Mouse (Mus musculus): ENCODE measurements around the gene Clip1.

The Clip1 gene

DNA sequence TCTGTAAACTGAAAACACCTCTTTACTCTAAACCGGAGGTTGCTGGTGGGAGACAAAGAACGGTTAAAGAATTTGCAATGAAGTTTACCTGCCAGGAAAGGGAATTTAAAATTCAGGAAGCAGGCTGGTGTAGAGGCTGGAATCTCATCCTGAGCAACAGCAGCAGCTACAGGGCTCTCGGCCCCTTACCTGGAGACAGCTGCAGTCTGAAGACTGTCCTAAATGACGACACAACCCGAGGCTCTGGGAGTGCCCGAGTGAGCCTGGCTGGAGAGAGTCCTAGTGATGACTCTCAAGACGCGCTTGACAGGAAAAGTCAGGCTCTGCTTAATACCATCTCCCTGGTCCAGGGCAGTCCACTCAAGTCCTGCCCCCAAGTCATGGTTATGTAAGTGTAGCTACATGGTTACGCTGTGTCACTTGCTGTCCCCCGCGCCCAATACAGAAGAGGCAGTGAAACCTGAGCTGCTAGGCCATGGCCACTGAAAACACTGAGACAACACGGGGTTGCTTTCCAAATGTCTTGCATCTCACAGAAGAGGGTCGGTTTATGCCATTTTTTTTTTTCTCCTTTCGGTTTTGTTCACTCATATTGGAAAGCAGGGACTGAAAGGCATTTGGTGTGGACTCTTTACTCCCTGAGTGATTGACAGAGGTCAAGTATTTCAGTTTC, 13.5 kb downstream of the Clip1 start:
- DNase-seq (ENCODE audit: low read depth) = no peak

DNA sequence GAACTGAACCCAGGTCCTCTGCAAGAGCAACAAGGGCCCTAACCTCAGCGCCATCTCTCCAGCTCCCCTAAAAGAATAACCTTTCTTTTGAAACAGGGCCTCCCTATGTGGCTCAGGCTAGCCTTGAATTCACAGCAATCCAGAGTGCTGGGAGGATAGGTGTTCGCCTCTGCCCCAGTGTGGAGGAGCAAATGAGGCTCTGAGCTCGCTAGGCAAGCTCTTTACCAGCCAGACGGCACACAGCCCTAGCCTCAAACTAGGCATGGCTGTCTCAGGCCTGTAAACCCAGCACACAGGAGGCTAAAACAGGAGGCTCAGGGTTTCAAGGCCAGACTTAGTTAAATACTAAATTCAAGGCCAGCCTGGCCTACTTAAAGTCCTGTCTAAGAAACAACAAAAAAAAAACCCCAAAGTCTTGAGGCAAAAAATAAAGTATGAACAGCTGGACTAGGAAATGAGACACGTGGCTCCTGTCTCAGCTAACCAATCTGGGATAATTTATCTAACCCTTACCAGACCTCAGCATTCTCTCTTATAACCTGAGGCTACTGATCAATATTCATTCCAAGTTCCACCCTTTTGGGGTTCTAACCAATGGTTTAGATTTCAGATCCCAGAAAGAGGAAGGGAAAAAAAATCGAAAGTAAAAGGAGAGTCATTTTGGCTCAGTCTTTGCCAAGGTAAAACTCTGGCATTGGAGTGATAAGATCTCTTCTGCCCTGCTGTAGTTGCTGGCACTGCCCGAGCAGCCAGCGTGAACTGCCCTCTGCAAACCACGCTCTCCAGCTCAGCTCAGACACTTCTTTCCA, 14.2 kb downstream of the Clip1 start:
- DNase-seq (ENCODE audit: low read depth) = no peak

DNA sequence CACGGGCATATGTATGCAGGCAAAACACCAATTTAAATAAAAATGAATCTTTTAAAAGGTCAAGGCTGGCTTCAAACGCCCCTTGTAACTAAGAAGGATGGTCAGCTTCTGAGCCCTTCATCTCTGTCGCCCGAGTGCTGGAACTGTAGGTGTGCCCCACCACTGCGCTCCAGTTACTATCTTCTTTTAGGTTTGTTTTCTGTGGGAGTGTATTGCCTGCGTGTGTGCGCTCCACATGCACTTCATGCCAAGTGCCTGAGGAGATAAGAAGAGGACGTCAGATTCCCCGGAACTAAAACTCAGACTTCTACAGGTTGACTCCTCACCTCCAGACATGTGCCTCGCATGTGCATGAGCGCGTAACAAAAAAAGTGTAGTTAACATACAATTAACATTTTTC, 16.5 kb downstream of the Clip1 start:
- no peak for DNase-seq (ENCODE audit: low read depth)

DNA sequence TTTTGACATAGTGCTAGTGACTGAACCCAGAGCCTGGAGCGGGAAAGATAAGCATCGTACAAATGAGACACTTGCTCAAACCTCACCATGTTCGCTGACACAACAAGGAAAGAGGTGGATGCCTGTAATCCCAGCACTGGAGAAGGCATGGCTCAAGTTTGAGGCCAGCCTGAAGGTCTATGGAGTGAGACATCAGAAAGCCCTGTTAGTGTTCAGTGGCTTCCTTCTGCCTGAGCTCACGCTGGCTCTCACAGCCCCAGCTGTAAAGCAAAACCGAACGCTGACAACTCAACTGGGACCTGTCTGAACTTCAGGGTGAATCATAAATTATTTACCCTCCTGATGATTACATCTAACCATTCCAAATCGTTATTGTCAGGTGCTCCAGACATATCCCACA, 18.5 kb downstream of the Clip1 start:
- no peak for DNase-seq (ENCODE audit: low read depth)

DNA sequence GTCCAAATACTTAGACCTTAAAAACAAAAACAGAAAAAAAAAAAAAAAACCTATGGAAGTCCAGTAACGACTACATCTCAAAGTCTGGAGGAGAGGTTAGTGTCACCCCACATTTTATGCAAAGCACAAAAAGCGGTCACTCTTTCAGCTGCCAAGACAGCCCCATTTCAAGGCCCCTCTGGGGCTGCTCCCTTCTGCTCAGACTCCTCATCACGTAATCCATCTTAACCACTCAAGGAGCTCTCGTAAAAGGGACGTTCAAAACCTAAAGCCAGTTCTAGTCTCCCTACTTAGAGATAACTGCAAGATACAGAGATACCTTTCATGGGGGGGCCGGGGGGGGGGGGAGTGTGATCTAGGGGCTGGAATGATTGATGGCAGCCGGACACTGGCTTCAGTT, 20.1 kb downstream of the Clip1 start:
- DNase-seq (ENCODE audit: low read depth) = no peak

DNA sequence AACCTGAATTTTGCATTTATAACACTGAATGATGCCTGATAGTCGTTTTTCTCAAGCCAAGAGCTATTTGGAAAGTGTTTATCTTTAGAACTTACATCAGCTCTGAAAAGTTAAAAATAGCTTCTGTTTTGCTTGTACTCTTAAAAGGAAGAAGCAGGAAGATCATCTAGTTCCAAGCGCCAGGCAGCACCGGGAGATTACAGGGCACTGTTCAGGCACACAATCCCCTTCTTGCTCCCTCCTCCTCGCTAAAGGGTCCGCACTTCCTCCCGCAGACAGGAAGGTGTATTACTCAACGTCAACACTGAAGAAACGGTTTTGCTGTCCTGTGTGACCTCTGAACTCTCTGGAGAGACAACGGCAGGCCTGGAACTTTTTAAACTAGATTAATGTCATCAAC, 22.4 kb downstream of the Clip1 start:
- DNase-seq (ENCODE audit: low read depth) = no peak

DNA sequence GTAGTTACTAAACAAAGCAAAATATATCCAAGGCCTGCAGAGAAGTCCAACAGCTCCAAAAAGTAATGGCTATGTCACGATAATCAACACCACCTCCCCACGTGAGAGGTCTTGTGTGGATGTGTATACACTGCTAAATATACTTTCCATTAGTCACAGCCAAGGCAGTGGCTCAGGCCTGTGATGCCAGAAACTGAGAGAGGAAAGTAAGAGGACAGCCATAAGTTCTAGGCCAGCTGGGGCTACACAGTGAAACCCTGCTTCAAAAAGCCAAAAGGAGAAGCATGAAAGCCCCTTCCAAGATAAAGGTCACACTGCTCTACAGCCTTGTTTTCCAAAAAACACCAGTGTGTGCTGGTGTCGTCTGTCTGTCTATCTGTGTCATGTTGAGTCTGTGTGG, 22.8 kb downstream of the Clip1 start:
- DNase-seq (ENCODE audit: low read depth) = no peak

DNA sequence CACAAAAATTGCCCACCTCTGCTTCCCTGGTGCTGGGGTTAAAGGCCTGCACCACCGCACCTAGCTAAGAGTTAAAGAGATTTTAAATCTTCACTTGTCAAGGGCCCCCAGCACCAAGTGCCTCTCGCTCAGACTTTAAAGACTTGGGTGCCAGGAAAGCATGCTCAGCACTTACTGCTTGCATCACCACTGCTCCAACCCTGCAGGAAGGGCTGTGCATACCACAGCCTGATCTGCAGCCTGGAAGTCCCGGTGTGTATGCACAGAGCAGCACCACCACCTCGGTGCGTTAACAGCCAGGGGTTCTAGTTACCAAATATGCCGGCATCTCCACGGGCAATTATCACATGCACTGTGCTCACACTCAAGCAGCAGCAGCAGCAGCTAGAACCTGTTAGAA, 26.8 kb downstream of the Clip1 start:
- no peak for DNase-seq (ENCODE audit: low read depth)

DNA sequence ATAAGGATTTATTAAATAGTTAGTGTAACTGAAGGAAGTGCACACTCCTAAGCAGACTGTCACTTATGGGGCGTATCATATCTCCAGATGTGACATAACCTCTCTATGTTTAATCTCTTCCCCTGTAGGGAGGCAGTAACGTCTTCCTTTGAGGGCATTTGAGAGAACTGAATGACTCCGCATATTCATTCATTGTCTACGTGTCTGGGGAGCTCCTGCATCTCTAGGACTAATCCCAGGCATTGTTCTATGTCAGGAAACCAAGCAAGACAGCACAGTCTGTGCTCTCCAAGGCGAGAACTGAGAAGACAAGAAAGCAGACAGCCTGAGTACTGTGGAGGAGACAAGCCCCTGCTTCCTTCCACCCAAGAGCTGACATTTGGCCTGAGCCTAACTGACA, 29.5 kb downstream of the Clip1 start:
- DNase-seq (ENCODE audit: low read depth) = no peak

DNA sequence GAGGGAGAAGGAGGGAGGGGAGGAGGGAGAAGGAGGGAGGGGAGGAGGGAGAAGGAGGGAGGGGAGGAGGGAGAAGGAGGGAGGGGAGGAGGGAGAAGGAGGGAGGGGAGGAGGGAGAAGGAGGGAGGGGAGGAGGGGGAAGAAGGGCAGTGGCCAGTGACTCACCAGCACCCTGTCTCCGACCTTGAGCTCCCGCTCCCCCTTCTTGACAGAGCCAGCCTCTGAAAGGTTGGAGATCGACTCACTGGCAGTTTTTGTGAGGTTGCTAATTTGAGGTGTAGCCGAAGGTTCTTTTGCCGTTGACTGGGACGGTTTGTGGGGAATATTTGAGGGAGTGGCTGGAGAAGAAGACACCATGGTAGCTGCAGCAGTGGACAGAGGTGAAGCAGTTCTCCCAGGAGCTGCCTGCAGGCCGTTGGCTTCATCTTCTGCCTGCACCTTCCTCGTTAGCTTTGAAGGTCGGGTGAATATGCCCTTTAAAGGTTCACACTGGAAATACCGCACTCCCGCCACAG, 31.1 kb downstream of the Clip1 start:
- no peak for DNase-seq (ENCODE audit: low read depth)

DNA sequence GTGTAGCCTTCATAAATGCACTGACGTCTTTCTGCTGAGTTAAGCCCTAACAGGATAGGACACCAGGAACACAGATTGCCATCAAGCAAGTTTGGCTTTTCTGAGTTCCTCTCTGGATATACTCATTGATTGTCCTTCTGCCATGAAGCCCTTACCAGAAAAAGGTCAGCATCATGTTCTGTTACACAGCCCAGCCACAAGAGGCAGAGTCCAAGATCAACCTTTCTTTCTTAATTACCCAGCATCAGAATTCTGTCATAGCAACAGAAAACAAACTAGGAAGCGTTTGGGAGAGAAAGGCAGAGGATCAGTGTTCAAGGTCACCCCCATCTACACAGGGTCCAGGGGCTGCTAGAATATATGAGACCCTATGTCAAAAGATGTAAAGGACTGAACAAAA, 33.6 kb downstream of the Clip1 start:
- DNase-seq (ENCODE audit: low read depth) = no peak

DNA sequence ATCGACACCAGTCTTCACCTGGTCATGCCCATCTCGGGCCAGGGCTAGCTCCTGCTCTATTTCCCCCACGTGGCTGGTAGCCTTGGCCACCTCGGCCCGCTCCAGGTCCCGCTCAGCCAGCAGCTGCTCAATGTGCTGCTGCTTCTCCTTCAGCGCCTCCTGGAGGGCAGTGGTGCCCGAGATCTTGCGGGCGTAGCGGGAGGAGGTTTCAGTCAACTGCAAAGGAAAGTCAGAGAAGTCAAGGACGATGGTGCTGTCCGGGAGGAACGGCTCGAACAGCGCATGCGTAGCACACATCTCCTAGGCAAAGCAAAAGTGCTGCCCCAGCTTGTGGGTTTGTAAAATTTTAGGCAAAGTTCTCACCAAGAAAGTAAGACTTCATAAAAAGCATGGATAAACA, 42.0 kb downstream of the Clip1 start:
- no peak for DNase-seq (ENCODE audit: low read depth)

DNA sequence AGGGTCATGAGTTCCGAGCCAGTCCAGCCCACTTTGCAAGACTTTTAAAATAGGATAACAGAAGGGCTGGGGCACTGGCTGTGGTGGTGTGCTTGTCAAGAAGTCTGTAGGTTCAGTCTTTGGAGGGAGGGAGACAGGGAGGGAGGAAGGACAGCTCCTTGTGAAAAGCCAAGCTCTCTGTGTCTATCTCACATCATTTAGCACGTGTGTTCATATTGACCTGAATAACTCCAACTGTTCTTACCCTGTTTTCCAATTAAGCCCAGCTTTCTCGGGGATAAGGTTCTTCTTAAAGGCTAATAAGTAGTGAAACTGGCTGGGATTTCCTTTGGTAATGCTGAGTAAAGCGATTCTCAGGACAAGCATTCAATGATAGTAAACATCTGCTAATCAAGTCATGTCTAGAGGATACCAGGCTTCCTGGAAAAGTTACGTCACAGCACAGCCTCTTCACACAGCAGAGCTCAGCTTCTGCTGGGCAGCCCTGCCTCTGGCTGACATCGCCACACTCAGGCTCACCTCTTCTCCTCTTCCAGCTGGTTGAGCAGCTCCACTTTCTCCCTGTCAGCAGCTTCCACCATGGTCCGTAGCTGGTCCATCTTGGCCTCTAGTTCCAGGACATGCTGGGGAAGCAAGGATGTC, 43.0 kb downstream of the Clip1 start:
- no peak for DNase-seq (ENCODE audit: low read depth)

DNA sequence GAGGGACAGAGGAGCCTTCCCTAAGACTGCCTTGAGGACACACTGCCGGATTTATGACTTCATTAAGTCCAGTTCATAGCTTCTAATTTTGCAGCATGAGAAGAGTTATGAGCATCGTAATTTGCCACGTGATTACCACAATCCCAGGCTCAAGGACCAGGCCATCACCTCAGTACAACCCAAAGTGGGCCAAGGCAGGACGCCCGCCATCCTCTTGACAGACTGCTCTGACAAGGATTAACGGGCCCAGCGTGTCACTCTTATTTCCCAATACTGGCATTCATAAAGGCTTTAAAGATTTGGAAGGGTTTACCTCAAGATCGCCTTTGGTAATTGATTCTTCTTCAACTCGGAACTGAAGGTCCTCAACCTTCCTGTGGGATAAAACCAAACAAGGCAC, 44.2 kb downstream of the Clip1 start:
- DNase-seq (ENCODE audit: low read depth) = no peak

DNA sequence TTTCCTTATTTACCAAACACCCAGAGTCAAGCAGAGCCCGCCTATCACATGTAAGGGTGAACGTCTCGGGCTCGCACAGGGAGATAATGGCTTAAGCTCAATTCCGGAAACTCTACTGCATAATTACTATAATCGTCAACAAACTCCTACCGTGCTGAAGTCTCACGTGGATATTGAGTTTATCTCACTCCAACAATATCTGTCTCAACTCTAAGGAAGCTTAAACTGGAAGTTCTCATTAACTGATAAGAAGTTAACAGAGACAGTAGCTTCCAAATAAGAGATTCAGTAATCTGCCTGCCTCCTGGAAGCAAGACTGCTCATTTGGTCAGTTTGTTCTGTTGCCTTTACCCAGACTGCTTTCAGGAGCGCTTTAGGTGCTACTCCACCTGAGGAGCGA, 53.2 kb downstream of the Clip1 start:
- no peak for DNase-seq (ENCODE audit: low read depth)

DNA sequence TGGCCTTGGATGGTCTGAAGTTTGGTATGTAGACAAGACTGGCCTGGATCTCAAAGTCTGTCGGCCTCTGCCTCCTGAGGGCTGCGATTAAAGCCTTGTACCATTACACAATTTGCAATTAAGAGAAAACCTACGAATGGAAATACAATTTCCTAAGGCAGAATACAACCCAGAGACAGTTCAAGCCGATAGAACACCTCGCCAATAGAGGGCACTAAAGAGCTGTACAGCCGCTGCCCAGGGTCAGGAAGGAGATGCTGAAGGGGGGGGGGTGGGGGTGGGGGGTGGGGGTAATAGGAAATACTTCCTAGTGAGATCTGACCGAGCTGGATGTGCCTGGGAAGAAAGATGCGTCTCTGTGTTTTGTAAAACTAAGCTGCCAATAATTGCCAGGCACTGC, 57.8 kb downstream of the Clip1 start:
- DNase-seq (ENCODE audit: low read depth) = peak; percentile 42

DNA sequence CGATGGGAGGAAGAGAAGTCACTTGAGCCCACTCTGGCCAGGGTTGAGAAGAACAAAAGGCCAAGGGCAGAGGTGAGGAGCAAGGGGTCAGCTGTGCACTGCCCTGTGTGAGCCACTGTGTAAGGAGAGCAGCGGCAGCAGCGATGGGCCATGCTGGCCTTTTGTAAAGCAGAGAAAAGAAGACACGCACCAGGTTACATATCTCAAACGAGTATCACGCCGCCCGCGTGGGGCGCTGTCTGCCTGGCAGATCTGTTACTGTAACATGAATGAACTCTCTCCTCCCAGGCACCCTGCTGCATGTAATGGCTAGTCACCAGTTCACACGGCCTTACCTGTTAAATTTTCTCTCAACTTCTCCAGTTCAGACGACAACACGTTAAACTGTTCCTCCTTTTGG, 62.0 kb downstream of the Clip1 start:
- no peak for DNase-seq (ENCODE audit: low read depth)

DNA sequence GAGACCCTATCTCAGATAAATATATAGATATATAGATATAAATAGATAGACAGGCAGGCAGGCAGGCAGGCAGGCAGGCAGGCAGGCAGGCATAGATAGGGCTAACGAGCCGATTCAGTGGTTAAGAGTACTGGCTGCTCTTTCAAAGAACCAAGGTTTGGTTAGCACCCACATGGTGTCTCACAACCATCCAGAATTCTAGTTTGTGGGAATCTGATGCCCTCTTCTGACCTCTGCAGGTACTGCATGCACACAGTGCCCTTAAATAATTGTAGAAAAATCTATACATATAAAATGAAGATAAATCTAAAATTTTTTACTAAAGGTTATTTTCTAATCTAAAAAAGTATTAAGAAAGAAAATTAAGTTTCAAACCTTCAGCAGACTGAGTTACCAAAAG, 65.9 kb downstream of the Clip1 start:
- DNase-seq (ENCODE audit: low read depth) = peak; percentile 35

DNA sequence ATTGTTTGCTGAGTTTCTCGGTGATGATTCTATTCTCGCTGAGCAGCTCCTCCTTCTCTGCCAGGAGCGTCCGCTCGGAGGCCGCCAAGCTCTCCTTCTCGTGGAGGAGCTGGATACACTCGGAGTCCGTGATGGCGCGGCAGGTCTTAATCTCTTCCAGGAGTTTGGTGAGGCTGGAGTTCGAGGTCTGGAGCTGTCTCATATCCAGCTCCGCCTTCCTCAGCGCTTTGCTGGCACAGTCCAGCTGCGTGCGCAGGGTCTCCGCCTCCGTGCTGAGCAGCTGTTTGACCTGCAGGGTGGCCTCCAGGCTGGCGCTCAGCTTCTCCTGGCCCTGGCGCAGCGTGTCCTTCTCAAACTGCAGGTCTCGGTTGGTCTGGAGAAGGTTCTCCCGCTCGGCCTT, 70.2 kb downstream of the Clip1 start:
- no peak for DNase-seq (ENCODE audit: low read depth)

DNA sequence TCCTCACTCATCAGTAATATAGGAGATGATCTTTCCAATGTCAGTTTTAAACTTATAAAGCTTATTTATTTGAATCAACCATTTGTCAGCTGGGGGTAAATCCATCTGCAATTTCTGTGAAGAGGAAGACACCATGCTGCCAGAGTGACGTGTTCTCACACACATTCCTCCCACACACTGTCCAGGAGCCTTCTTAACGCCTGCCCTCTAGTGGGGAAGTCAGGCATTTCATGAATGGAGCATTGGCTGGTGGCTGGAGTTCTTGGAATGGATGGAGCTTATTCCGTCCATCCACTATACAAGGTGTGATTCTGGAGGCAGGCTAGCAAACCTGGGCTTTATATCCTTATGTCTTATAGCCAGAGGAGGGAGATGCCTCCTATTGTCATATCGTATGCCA, 74.6 kb downstream of the Clip1 start:
- peak; percentile 75 for DNase-seq (ENCODE audit: low read depth)

DNA sequence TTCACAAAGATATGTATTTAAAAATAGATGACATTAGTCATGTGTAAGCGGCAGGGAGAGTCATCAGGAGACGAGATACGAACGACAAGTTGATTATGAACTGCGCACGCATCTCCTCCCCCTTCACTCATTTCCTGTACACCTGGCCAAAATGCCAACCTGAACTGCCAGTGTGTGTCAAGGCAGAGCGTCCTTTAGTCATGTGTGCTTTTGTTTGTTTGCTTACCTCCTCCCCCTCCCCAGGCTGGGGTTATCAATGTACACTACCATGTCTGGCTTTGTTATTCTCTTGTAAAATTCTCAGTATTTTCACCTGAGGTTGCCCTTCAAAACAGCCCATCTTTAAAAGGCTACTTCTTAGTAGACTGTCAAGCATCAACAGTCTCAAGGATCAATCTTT, 75.0 kb downstream of the Clip1 start:
- no peak for DNase-seq (ENCODE audit: low read depth)

DNA sequence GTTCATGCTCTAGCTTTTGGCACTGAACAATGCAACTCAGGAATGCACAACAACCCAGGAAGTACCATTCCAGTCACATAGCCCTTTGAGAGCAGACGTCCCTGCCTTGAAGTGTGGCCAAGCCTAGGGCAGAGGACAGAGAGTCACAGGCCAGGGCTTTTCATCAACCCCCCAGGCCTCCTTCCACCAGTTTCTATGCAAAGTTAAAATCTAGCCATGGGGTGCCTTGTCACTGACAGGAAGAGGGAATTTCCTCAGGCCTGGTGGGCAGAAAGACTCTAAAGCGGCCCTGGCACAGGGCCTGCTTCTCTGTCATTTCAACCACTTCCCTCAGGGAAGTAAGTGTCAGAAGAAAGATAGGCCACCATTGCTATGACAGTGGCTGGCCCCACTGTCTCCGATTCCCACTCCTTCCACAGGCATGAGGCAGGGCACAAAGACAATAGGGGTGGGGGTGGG, 77.2 kb downstream of the Clip1 start:
- DNase-seq (ENCODE audit: low read depth) = no peak

DNA sequence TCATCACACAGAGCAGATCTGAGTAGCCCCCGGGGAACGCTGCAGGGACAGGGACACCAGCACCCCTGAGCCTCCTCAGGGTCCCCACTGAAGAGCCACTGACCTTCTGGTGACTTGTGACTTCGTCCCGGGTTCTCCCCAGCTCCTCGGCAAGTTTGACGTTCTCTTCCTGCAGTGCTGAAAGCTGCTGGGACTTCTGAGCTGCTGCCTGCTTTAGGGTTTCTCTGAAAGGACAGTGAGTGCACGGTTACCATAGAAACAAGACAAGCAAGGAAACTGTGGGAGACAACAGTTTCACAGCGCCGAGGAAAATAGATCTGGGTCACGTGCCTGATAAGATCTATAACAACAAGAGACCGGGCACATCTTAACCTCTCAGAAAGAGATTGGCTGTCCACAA, 80.9 kb downstream of the Clip1 start:
- DNase-seq (ENCODE audit: low read depth) = no peak

Measured in c-Kit-positive CD71-negative TER-119-negative erythroid progenitor cells, embryonic 14.5 days (primary cell).